13 mouse cellular contexts compared by ENCODE assay signal in genomic region chr5:115848463-115848862, GRCm38 (mm10). TPM values are rescaled to one million over a fixed set of nuclear protein-coding genes. Genes with fewer than 3 reads are reported as not detected.
A peak's percentile ranks its signal among the peaks of the same experiment; 100 is the strongest.
DNase-seq lines count a peak whose midpoint lies in the region; ATAC-seq and TF ChIP-seq lines count a peak whose summit lies in the region.
"Had no signal": no experiment of that assay in that cellular context is flagged by ENCODE, and none has a peak within 500 bp of the region (broad histone marks: within the 10 kb centered on the region; RNA-seq: fewer than 3 reads in every experiment).

No protein-coding gene starts in this region.

- CTCF ChIA-PET in Patski (lab: Charles Lee), result no interaction called here

- H3K9ac ChIP-seq in neural tube, embryonic 13.5 days, result no peak overlapping the region
- H3K9ac ChIP-seq: limb, embryonic 15.5 days; lung, embryonic 14.5 days had no signal

- no peaks in the 10 kb centered on the region for H3K9me3 ChIP-seq in neural tube, embryonic 13.5 days
- H3K9me3 ChIP-seq: heart, embryonic 10.5 days; limb, embryonic 15.5 days had no signal

- H3K27ac ChIP-seq in neural tube, embryonic 13.5 days (replicated peaks), result peak overlapping the region; percentile 54
- H3K27ac ChIP-seq: heart, embryonic 10.5 days; kidney, postnatal 0 days; limb, embryonic 15.5 days had no signal

- no peak for TF ChIP-seq CTCF in Patski (IDR thresholded peaks at IDR 0.05)

- peak; percentile 9 to 45 for DNase-seq in frontal cortex, postnatal 36 days (ENCODE audit: low spot score in 2 of 2)
- DNase-seq in frontal cortex, postnatal 14 days (ENCODE audit: low spot score in 2 of 2), result no peak
- peak; percentile 44 for DNase-seq in layer of hippocampus, adult 9-11 months
- no peak for DNase-seq in layer of hippocampus, postnatal 10 days (ENCODE audit: low spot score in 2 of 2)
- DNase-seq in Patski (ENCODE audit: low read depth, low spot score), result peak; percentile 68
- no peak for DNase-seq in embryo, embryonic 11 days
- DNase-seq: cerebellum, adult 9-11 months; heart, postnatal 4 days; lung, embryonic 14.5 days had no signal

- ATAC-seq in Patski, result no peak
- ATAC-seq in neural tube, embryonic 13.5 days (ENCODE audit: low read depth), result no peak

- WGBS in neural tube, embryonic 13.5 days, result 54% methylated on average over 7 of the region's 7 CpGs

- H3K4me2 ChIP-seq in neural tube, embryonic 13.5 days, result peak overlapping the region; percentile 13; the same call in 1 of the 2 replicates
- H3K4me2 ChIP-seq: limb, embryonic 15.5 days; lung, embryonic 14.5 days had no signal

- H3K4me1 ChIP-seq in neural tube, embryonic 13.5 days (replicated peaks), result peaks cover 32% of the 10 kb centered on the region

- in situ Hi-C loops in Patski (cut with MboI; ENCODE audit: low pct_unique_long_range_greater_than_20kb), result no loop called here

- POLR2A ChIA-PET in Patski (lab: Charles Lee), result interaction anchor here (0.5 to 1.2 kb wide), 3 partner anchors 13 to 198 kb away, joined by 3 to 4 read pairs (median 3); no protein-coding TSS in a partner anchor

- H3K36me3 ChIP-seq in neural tube, embryonic 13.5 days, result no peaks in the 10 kb centered on the region

- no peak overlapping the region for H3K4me3 ChIP-seq in neural tube, embryonic 13.5 days
- H3K4me3 ChIP-seq: heart, embryonic 10.5 days; limb, embryonic 15.5 days had no signal

- H3K27me3 ChIP-seq in Patski, result no peaks in the 10 kb centered on the region
- no peaks in the 10 kb centered on the region for H3K27me3 ChIP-seq in neural tube, embryonic 13.5 days
- H3K27me3 ChIP-seq: limb, embryonic 15.5 days had no signal

RNA-seq across cellular contexts. Expression of gene Cit, which starts 3.4 kb away (rescaled TPM):
- 10 to 100 TPM; 42.8 to 52.6 TPM for total RNA-seq in layer of hippocampus, postnatal 10 days (2021)
- 11.7 TPM for polyA plus RNA-seq in Patski (2021)
- polyA plus RNA-seq in neural tube, embryonic 13.5 days (2015; fragmentation: Nextera tagmentation; extraction: Ambion mirVana), result 16.6 and 18.6 TPM in 2 replicates

Comparison
In these comparisons a context has a peak if more than half of its experiments do, and no peak if none do; other contexts are left out.
1. DNase-seq: peak in frontal cortex, postnatal 36 days (2 of 2), layer of hippocampus, adult 9-11 months (single experiment) and Patski (single experiment); none in frontal cortex, postnatal 14 days (0 of 2), layer of hippocampus, postnatal 10 days (0 of 2) and embryo, embryonic 11 days (single experiment).